Mouse (Mus musculus): ENCODE data around the gene Mfsd4b1.
"Not testable (repeated sequence)": the region's sequence is repeated elsewhere in the genome, so short reads cannot be mapped to it uniquely, and the experiment has no call there.

Mfsd4b1 gene

DNA sequence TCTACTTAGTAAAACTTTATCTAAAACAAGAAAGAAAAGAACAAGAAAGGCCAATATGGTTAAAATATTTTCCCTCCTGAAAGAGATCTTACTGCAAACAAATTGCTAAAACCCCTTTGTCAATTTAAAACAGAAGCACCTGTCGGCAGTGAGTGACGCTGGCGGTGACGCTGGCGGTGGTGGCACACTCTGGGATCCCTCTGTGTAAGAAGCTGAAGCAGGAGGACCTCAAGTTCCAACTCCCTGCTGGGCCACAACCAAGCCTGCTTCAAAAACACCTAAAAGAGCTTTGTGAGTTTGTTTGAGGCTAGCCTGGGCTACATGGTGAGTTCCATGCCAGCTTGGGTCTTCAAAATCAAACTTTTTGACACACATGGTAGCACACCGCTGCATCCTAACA lies 9.9 kb upstream of the Mfsd4b1 start:
- no peak for DNase-seq (ENCODE audit: low read depth, low spot score)

DNA sequence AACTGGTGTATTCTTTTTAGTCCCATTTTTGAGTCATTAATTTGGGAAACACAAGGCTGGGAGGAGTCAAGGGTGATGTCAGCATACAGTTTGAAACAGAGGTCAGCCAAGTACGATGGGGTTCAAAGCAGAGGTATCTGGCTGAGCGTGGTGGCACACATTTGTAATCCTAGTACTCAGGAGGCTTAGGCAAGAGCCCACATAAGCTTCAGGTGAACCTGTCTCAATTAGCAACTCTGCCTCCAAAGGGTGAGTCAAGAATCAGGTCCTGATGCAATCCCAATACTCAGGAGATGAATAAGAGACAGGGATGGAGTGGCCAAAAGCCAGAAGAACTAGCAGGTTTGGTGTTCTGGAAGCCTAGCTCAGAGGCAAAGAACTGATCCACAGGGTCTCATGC lies 7.8 kb upstream of the Mfsd4b1 start:
- DNase-seq (ENCODE audit: low read depth, low spot score), result no peak

DNA sequence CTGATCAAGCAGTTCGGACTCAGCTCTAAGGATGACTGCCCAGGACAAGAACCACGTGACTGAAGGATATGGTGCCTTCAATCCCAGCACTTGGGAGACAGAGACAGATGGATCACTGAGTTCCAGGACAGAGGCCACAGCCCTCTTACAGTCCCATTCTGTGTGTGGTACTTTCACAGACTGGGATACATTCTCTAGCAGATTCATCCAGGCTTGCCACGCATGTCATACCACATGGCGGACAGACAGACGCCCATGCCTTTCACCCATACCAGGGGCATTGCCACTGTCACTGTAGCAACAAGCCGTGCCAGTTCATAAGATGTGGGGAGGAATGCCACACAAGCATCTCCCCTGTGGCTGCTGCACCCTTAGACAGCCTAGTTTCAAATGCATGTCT lies 5.6 kb upstream of the Mfsd4b1 start:
- DNase-seq (ENCODE audit: low read depth, low spot score), result no peak

DNA sequence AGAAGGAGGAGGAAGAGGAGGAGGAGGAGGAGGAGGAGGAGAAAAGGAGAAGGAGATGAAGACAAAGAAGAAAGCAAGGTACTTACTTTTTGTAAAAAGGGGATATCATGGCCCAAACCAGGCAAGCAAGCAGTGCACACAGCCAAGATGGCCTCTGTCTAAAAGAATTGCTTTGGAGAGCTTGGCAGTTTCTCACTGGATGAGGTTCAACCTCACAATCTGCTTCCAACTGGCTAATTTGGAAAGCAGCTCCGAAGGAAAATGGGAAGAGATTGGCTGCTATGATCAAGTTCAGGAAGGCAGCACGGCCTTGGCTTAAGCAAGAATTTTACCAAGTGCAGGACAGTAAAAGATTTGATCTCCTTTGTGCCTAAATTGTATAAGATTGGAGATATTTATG lies 4.5 kb upstream of the Mfsd4b1 start:
- DNase-seq (ENCODE audit: low read depth, low spot score), result no peak

DNA sequence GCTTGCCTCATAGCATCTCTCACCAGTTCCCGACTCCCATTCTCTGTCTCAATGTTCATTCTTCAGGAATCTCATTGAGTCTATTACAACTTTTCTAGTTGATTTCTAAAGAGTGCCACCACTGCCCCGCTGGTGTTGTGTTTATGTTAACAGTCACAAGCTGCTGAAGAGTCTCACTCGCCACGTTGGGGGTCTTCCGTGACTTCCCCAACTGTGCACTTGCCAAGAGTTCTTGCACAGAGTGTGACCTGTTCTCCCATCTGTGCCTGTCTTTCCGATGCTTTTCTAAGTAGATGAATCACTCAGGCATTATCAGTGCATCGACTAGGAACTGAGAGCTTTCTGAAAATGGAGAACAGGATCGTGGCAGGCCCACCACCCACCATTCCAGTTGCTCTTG lies 3.0 kb upstream of the Mfsd4b1 start:
- DNase-seq (ENCODE audit: low read depth, low spot score), result no peak

DNA sequence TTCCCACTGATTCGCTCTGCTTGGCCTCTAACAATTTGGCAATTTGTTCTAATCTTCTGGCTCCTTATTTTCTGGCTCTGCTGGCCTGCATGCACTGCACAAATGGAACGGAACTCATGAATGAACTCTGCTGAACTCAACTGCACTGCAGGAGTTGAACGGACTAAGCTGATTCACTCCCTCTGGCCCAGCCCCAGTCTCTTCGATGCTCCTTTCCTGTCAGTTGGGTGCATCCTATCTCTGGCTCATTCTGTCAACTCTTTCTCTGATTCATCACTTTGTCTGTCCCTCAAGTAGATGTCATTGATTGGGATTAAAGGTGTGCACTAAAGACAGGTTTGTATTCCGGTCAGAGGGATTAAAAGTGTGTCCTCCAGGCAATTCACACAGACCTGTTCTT lies 1.5 kb upstream of the Mfsd4b1 start:
- no peak for DNase-seq (ENCODE audit: low read depth, low spot score)

DNA sequence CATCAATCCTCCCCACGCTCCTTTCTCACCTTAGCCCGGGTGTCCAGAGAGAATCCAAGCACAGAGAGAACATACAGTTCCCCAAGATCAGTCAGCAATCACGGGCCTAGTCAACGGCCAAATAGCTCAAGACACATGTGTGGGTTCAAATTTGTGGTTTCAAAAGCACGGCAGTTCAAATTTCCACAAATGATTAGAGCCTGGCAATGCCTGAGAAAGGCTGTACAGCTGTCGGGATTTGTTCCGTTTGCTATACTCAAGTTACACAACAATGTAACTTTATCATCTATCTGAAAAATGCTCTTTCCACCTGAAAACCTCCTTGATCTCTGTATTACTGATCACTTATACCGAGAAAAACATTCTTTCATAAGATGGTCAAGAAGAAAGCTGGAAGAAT lies 492 bp upstream of the Mfsd4b1 start:
- no peak for DNase-seq (ENCODE audit: low read depth, low spot score)

DNA sequence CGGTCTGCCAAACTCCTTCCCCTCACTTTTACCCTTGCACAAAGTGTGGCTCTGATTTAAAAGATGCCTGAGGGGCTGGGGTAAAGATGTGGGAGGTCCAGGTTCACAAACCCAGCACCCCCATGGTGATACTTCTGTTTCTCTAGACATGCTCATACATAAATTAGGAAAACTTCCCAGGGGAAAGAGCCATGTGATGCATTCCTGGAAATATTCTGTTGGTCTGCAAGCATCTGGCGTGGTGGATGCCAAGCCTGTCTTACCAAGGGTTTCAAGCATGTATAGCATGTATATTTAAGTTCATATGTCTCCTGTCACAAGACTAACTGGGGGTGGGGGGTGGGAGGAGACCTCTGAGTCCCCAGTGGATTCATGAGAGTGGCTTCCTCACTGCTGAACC lies 4.7 kb downstream of the Mfsd4b1 start:
- no peak for DNase-seq (ENCODE audit: low read depth, low spot score)

DNA sequence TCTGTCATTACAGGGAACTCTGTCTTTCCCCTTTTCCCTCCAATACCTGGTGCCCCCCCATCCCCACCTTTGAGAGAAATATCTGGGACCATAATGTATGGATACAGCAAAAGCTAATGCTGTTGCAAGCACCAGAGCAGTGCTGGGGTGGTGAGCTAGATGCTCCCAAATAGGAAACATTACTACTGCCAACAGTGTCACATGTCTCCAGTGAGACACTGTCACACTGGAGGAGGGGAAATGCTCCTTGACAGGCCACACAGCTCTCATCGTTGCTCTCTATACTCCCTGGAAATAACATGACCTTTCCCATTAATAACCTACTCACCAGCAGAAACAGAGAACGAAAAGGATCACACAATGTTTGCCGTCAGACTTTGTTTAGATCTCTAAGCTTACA lies 5.6 kb downstream of the Mfsd4b1 start:
- no peak for DNase-seq (ENCODE audit: low read depth, low spot score)

DNA sequence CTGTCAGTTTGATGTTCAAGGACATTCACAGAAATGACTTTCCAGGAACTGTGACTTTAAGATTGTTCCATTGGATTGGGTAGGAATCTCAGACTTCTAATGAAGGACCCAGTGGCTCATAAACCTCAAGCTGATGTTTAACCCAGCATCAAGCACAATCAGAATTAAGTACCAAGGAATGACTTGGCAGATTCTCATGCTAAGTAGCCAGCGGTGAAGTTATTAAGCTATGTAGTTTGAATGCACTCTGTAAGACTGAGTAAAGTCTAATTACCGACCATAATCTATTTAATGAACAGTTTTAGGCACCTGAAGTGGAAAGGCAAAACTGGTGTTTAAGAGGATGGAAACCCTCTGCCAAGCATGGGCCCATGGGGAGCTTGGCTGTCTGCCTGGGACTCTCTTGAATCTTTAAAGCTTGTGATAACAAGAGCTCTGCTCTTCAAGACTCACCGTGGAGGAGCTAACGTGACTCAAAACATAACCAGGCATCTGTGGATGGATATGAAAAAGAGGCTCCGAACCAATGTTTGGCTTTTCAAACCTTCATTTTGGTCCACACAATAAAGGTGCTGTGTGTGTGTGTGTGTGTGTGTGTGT lies 6.7 kb downstream of the Mfsd4b1 start:
- no peak for DNase-seq (ENCODE audit: low read depth, low spot score)

DNA sequence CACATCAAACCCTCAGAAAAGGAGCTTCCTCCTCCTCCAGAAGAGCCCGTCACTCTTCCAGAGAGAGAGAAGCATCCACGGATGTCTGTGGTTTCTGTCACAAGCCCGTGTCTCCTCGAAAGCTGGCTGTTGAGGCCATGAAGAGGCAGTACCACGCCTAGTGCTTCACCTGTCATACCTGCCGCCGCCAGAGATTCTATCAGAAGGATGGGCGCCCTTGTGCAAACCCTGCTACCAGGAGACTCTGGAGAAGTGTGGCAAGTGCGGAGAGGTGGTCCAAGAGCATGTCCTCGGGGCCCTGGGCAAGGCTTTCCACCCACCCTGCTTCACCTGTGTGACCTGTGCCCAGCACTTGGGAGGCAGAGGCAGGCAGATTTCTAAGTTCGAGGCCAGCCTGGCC lies 15.5 kb downstream of the Mfsd4b1 start:
- DNase-seq (ENCODE audit: low read depth, low spot score), result no peak

DNA sequence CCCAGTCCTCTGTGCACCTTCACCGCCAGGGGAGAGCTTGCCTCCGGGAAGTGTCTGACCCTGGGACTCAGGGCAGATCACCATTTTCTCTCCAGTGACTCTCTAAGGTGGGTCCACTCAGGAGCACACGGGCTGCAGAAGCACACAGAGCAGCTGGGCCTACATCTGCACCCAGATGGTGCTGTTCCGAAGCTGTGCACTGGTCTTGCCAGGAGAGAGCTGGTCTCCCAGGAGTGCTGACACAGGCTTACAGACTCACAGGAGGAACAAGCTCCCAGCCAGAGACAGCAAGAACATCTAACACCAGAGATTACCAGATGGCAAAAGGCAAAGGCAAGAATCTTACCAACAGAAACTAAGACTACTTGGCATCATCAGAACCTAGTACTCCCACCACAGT lies 16.2 kb downstream of the Mfsd4b1 start:
- DNase-seq (ENCODE audit: low read depth, low spot score), result not testable (repeated sequence)

DNA sequence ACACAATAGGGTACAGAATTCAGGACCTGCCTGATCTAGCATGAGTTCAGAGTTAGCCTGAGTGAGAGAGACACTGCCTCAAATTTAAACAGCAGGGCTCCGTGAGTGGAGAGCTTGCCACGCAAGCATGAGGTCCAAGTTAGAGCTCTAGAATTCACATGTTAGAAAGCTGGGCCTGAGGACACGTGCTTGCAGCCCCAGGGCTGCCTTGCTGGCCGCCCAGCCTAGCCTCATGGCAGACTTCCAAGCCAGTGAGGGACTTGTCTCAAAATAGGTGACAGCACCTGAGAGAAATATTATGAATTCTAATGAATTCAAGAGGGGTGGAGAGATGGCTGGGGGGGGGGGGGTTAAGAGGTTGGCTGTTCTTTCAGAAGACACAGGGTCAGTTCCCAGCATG lies 17.1 kb downstream of the Mfsd4b1 start:
- no peak for DNase-seq (ENCODE audit: low read depth, low spot score)

DNA sequence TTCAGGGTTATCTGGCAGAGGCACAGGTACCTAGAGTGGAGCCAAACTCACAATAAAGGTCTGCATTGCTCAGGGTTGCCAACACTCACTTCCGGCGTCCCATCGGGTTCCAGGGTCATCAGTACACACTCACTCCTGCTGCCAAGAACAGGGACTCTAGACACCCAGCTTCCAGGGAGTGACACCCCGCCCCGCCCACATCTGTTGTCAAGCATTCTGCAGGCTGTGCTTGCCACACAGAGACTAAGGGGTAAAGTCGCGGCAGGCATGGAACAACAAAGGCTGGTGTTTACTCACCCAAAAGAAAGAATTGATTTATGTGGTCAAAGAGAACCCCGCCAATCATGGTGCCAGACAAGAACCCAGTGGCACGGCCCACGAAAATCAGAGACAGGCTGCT lies 18.1 kb downstream of the Mfsd4b1 start:
- no peak for DNase-seq (ENCODE audit: low read depth, low spot score)

DNA sequence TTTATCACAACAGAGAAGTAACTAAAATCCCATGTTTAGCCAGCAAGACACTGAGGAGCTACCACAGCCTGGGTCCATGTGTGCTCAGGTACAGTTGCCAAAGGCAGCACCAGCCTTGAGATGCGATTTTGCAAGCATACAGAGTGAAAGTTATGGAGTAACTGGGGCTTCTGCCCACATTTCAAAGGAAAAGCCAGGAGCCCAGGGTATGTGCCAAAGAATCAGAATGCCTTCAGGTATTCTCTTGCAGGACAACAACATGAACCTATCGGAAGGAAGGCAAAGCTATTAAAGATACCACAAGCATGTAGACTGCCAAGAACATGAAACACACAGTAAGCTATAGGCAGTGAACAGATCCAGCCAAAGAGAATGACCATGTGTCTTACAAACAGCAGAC lies 24.3 kb downstream of the Mfsd4b1 start:
- DNase-seq (ENCODE audit: low read depth, low spot score), result no peak

DNA sequence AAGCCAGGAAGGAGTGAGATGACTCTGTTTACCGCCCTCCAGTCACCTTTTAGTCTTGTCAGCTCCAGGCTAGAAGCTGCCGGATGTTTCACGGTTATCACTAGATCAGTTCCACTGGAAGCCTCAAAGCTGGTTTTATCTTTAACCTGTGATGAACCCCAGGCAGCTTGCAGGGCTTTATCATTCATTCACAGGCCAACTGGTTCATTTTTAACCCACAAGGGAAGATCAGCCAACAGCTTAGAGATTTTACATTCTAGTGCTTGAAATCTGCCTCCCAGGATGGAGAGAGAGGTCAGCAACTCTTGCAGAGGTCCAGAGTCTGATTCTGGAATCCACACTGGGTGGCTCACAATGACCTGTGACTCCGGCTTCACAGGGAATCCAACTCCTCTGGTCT lies 33.9 kb downstream of the Mfsd4b1 start:
- no peak for DNase-seq (ENCODE audit: low read depth, low spot score)

DNA sequence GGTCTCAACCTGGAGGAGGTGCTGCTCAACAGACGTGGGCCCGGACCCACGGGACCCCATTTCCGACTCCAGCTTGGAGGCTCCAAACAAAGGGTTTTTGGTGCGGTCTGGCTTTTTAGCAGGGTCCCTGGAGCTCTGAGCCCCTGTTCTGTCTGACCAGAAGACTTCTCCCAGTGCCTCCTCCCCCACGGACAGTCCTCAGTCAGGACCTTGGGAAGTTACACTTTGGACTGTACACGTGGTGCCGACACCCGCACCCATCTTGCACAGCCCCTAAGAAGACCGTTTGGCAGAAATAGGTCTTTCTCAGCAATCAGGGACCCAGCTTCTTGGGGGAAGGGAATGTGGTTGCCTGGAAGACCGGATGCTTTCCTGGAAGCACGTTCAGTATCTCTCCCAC lies 38.6 kb downstream of the Mfsd4b1 start, which contains the start of gene Mfsd4b5:
Gene Mfsd4b5 (minus strand): TSS at position 181 of the 400 bp plus-strand sequence.
- no peak for DNase-seq (ENCODE audit: low read depth, low spot score)

DNA sequence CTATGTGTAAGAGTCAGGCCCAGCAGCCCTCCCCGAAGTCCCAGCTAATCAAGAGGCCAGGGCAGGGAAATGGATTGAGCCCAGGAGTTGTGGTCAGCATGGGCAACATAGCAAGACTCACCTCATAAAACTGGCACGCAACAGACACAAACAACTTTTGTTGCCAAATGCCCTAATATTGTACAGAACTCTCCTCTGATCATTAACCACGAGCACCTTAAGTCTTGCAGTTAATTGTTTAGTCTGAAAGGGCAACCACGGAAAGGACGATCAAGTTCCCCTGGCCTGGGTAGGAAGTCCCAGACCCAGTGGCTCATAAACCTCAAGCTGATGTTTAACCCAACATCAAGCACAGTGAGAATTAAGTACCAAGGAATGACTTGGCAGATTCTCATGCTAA lies 42.5 kb downstream of the Mfsd4b1 start:
- no peak for DNase-seq (ENCODE audit: low read depth, low spot score)

DNA sequence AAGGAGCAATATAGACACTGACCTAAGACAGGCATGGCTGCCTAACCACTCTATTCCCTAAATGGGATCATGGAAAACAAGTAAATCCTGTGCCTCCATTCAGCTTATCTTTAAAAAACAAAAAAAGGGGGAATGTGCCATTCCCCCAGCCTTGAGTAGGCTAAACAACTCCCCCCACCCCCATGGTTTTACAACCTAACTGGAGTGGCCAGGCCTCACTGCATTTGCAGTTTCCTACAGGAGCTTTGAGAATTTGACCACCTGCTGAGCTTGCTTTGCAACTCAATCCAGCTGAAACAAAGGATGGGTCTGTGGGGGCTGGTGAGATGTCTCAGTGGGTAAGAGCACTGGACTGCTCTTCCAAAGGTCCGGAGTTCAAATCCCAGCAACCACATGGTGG lies 46.8 kb downstream of the Mfsd4b1 start:
- DNase-seq (ENCODE audit: low read depth, low spot score), result no peak

DNA sequence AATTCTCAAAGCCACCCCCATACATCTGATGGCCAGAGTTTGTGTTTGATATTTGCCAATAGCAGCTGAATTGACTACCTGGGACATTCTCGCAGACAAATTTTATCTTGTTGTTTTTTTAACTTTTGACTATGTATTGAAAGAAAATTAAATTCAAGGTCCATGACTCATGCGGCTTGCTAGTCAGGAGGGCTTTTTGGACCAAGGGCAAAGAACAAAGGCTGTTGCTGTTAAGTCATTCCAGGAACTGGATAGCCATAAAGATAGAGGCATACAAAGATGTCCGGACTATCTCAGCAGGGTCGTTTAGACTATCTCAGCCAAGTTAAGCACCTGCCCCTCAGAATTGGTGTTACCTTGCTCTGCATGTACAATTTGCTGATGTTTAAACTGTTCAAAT lies 47.7 kb downstream of the Mfsd4b1 start:
- no peak for DNase-seq (ENCODE audit: low read depth, low spot score)

DNA sequence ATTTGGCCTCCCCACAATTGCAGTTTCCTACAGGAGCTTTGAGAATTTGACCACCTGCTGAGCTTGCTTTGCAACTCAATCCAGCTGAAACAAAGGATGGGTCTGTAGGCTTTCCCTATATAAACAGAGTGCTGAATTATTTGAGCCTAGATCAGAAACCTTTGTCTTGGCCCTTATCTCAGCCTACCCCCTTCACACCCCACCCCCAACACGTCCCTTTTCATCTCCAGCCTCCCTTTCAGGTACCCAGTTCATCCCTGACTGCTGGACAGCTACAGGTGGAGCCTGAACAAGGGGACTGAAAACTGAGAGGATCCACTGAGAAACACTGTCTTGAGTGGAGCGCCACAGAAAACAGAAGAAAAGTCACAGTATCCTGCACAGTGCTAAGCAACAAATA lies 49.3 kb downstream of the Mfsd4b1 start:
- DNase-seq (ENCODE audit: low read depth, low spot score), result no peak

DNA sequence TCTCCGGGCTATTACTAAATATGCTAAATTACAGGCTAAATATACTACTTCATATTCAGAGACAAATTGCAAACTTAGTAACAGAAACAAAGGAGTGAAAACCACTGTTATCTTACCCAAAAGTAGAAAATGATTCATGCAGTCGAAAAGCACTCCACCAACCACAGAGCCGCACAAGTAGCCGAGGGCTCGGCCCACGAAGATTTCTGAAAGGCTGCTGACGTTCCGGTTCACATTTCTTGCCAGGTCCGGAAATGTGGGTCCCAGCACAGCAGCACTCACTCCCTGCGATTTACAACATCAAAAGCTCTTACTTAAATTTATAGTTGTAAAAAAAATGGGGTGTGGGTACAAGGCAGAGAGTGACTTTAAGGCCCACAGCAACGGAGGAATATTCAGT lies 50.1 kb downstream of the Mfsd4b1 start:
- DNase-seq (ENCODE audit: low read depth, low spot score), result no peak

DNA sequence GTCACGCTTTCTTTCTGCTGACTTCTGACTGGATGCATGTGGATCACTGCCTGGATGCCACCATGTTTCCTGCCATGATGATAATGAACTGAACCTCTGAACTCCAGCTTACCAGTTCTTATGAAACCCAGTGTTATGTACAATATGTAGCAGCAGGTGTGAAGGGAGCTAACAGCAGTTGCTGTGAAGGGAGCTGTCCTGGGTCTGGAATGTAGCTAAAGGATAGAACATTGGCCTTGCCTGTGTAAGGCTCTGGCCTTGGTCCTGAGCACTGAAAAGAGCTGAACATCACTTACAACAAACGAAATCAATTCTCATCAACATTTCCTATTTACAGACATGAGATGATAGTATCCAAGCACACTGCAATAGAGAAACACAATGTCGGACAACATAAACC lies 57.6 kb downstream of the Mfsd4b1 start:
- DNase-seq (ENCODE audit: low read depth, low spot score), result no peak

DNA sequence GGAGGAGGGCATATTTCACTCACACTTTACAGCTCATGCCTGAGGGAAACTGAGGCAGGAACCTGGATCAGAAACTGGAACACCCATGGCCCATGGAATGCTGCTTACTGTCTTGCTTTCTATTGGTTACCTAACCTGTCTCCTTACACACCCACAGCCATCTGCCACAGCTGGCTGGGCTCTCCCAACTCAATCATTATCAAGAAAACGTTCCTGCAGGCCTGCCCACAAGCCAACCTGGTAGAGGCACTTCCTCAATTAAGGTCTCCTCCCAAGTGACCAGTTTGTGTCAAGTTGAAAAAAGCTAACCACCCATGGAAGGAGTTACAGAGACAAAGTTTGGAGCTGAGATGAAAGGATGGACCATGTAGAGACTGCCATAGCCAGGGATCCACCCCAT lies 63.2 kb downstream of the Mfsd4b1 start:
- DNase-seq (ENCODE audit: low read depth, low spot score), result no peak

DNA sequence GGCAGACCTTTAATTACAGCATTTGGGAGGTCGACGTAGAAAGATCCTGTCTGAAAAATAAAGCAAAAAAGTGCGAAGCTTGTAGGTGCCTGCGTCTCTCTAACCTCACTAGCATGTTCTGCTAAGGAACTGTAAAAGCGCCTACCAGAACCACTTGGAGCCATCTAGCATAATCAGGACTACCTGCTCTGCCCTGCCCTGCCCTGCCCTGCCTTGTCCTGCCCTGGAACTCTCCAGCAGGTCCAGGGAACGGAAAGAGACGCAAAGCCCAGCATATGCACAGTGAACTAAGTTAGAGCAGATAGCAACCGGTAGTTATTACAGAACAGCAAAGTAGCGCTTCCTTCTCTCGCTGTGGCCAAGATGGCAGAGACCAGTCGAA lies 64.6 kb downstream of the Mfsd4b1 start:
- DNase-seq (ENCODE audit: low read depth, low spot score), result no peak
